ENCODE assay signal across 9 mouse cellular contexts in the genomic region with DNA sequence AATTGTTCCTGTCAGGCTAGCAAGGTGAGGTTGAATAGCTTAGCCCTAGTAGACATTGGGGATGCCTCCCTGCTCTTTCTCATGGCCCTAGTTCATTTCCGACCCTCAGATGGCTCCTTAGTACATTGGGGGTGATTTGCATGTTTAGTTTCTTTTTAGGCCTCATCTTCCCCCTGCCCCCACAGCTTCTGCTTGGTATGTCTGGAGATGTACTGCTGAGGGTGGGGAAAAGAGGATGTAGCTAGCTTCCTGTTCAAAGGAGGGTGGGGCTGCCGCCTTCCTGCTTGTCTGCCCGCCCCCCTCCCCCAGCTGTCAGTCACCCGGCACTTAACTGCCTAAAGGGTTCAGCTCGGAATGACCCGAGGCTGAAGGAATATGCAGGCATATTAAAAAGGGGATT. TPM values are rescaled to one million over a fixed set of nuclear protein-coding genes. Genes with fewer than 3 reads are reported as not detected.
DNase-seq lines count a peak whose midpoint lies in the region; ATAC-seq and TF ChIP-seq lines count a peak whose summit lies in the region.
"Had no signal": no experiment of that assay in that cellular context is flagged by ENCODE, and none has a peak within 500 bp of the region (broad histone marks: within the 10 kb centered on the region; RNA-seq: fewer than 3 reads in every experiment).

No protein-coding gene starts in this region.

- H3K36me3 ChIP-seq in testis, adult 2 months (ENCODE audit: control insufficient read depth, insufficient read depth, low read length): no peaks in the 10 kb centered on the region
- H3K36me3 ChIP-seq: midbrain, embryonic 12.5 days had no signal

- no peak for DNase-seq in testis, postnatal 14 days (ENCODE audit: low spot score)
- DNase-seq in heart, postnatal 36 days: peak; percentile 24 to 38
- peak; percentile 64 for DNase-seq in lung, postnatal 10 days
- DNase-seq in thymus, postnatal 10 days (ENCODE audit: low spot score in 2 of 2): peak; percentile 40 to 57
- no peak for DNase-seq in right cerebral cortex, adult 2 months (ENCODE audit: low spot score in 2 of 2)
- no peak for DNase-seq in left cerebral cortex, adult 18-20 months (ENCODE audit: low spot score in 2 of 2)

- intact Hi-C loops in heart, postnatal 36 days (cut with DNase I): loop anchor here (2.0 to 5.0 kb wide), 2 partner anchors 78 to 106 kb away; no protein-coding TSS in a partner anchor

- no peak overlapping the region for H3K4me3 ChIP-seq in testis, adult 2 months (ENCODE audit: control insufficient read depth, low read depth, low read length)
- H3K4me3 ChIP-seq: midbrain, embryonic 12.5 days had no signal

- no peak for ATAC-seq in cerebellum, adult (ENCODE audit: insufficient number of reproducible peaks, low FRiP score, low TSS enrichment)

- H3K4me1 ChIP-seq in testis, adult 2 months (ENCODE audit: control insufficient read depth, insufficient read depth, low read length): no peaks in the 10 kb centered on the region
- H3K4me1 ChIP-seq: midbrain, embryonic 12.5 days had no signal

- no peaks in the 10 kb centered on the region for H3K27me3 ChIP-seq in testis, adult 2 months (ENCODE audit: control insufficient read depth, insufficient read depth, low read length)
- H3K27me3 ChIP-seq: midbrain, embryonic 12.5 days had no signal

- 0 out of 2 replicates have a peak overlapping the region, but pooled peaks have one; percentile 13 for H3K27ac ChIP-seq in testis, adult 2 months (ENCODE audit: control insufficient read depth, insufficient read depth, low read depth, low read length)
- H3K27ac ChIP-seq: midbrain, embryonic 12.5 days had no signal

- no peak for TF ChIP-seq CTCF in testis, adult 2 months (IDR thresholded peaks at IDR 0.05; ENCODE audit: control insufficient read depth, insufficient read depth, insufficient replicate concordance, low read depth, low read length)

- no peak for TF ChIP-seq POLR2A in testis, adult 2 months (IDR thresholded peaks at IDR 0.05; ENCODE audit: control insufficient read depth, low read depth, low read length)

RNA-seq across cellular contexts. Expression of a gene that starts 34.8 kb away (rescaled TPM):
- polyA plus RNA-seq in testis, adult 2 months (2012; rRNA removed): 3.1 and 3.2 TPM in 2 replicates
- 100 to 1,000 TPM; 116 to 124 TPM for total RNA-seq in heart, postnatal 36 days (2021)
- 10 to 100 TPM; 18.6 to 20.2 TPM for total RNA-seq in left cerebral cortex, adult 18-20 months (2021)

Comparison
In these comparisons a context has a peak if more than half of its experiments do, and no peak if none do; other contexts are left out.
1. DNase-seq: peak in heart, postnatal 36 days (2 of 2), lung, postnatal 10 days (single experiment) and thymus, postnatal 10 days (2 of 2); none in testis, postnatal 14 days (single experiment), right cerebral cortex, adult 2 months (0 of 2) and left cerebral cortex, adult 18-20 months (0 of 2).
2. RNA of a gene that starts 34.8 kb away (total RNA-seq): 116 to 124 TPM in heart, postnatal 36 days; 18.6 to 20.2 TPM in left cerebral cortex, adult 18-20 months; every median in the first group is over 4 times any median in the second.